Mouse (Mus musculus): ENCODE measurements around the gene Tinagl1.

Gene Tinagl1

DNA sequence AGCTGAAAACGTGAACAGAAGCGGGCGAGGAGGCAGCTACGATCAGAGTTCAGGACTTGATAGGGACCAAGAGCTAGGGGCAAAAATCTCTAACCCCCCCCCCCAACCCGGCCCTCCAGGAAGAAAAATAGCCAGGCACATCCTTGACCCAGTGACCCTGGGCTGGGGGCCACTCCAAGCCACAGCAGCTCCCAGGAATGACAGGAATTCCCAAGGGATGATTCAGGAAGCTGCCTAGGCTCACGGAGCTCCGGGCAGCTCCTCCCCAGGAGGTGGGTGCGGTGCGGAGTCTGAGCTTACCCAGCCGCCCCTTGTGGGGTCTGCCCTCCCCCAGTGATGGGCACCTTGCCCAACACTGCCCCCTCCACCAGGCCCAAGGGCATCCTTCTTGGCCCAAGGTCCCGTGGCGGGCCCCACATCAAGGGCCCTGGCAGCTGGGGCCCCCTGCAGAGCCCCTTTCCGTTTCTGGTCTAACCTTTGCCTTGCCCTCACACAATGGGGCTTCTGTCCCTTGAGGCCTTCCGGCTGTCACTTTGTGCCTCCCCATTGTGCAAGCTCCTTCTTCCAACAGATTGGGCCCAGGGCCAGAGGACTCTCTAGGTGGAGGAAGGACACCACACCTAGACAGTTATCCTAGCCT, at the start of gene Tinagl1:
Gene Tinagl1 (minus strand): TSS at position 51 of the 640 bp plus-strand sequence.
- no peak for DNase-seq (ENCODE audit: extremely low spot score, low read depth, low spot score)

GRCm38 (mm10) chr4:130224071-130224470, 49.1 kb upstream of the Tinagl1 start:
- DNase-seq (ENCODE audit: extremely low spot score, low read depth, low spot score) = no peak

GRCm38 (mm10) chr4:130222179-130222578, 47.3 kb upstream of the Tinagl1 start, which contains the start of gene Gm853:
Gene Gm853 (minus strand): TSS chr4:130222401.
- DNase-seq (ENCODE audit: extremely low spot score, low read depth, low spot score) = no peak

DNA sequence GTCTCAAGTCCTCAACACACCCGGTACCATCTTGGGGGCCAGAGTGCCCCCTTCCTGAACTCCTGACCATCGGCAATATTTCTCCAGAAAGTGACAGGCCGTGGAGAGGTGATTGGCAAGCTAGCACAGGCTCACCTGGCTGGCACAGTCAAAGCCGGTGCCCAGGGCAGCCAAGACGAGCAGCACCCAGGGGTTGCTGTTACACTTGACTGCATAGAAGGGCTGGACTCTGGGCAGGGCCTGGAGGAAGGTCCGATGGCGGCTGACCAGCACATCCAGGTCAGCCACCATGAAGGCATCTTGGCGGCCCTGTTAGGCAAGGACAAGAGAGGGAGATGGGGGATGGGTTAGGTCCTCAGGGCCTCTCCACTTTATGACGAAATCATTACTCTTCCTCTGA, 45.3 kb upstream of the Tinagl1 start:
- DNase-seq (ENCODE audit: extremely low spot score, low read depth, low spot score) = no peak

GRCm38 (mm10) chr4:130215392-130215791, 40.5 kb upstream of the Tinagl1 start:
- DNase-seq (ENCODE audit: extremely low spot score, low read depth, low spot score) = no peak

- DNase-seq (ENCODE audit: extremely low spot score, low read depth, low spot score) = no peak
These were observed 38.9 kb upstream of the Tinagl1 start for GRCm38 (mm10) chr4:130213857-130214256.

DNA sequence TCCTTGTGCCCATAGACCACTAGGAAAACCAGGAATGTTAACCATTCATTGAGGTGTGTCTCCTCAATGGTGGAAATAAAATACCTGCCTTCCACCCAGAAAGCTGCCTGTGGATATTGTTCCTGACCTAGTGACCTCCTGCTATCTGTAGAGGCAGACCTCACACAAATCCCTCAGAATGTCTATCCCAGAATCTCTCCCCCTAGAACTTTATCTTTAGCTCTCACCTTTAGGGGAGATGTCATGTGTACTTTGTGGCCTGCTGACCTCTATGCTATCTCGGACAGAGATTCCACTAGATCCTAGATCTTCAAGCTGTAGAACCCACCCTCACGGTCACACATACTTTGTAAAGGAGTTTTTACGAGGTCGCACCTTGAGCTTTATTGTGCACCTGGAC, 38.3 kb upstream of the Tinagl1 start:
- DNase-seq (ENCODE audit: extremely low spot score, low read depth, low spot score) = no peak

DNA sequence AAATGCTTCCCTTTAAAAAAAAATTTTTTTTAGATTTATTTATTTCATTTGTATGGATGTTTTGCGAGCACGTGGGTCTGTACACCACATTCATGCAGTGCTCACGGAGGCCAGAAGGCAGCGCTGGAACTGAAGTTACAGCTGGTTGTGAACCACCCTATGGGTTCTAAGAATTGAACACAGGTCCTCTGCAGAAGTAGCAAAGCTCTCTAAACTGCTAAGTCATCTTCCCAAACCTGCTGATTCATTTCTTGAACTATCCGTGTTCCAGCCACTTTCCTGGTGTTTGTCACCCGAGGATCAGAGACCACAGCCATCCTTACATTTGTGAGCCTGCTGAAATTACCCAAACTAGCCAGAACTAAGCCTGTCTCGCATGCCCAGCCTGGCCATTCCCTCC, 37.5 kb upstream of the Tinagl1 start:
- DNase-seq (ENCODE audit: extremely low spot score, low read depth, low spot score) = no peak

DNA sequence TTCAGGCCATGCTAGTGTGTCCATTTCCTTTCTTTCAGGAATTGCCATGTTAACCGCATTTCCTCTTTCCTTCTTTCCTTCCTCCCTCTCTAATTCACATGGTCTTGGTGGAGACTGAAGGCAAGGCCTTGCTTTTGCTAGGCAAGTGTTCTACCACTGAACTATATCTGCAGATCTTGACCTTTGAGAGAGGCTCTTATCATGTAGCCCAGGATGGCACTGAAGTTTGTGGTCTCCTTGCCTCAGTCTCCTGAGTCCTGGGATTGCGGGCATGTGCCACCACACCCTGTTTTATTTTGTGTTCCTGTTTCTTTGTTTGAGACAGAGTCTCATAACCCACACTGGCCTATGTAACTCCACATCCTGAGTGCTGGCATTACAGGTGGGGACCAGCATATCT, 36.9 kb upstream of the Tinagl1 start:
- DNase-seq (ENCODE audit: extremely low spot score, low read depth, low spot score) = no peak

- DNase-seq (ENCODE audit: extremely low spot score, low read depth, low spot score) = peak; percentile 70
These were observed 24.1 kb upstream of the Tinagl1 start for GRCm38 (mm10) chr4:130198694-130199670.

GRCm38 (mm10) chr4:130196542-130196941, 21.6 kb upstream of the Tinagl1 start:
- no peak for DNase-seq (ENCODE audit: extremely low spot score, low read depth, low spot score)

GRCm38 (mm10) chr4:130195924-130196323, 21.0 kb upstream of the Tinagl1 start:
- no peak for DNase-seq (ENCODE audit: extremely low spot score, low read depth, low spot score)

- no peak for DNase-seq (ENCODE audit: extremely low spot score, low read depth, low spot score)
These were observed 17.3 kb upstream of the Tinagl1 start for GRCm38 (mm10) chr4:130192266-130192665.

DNA sequence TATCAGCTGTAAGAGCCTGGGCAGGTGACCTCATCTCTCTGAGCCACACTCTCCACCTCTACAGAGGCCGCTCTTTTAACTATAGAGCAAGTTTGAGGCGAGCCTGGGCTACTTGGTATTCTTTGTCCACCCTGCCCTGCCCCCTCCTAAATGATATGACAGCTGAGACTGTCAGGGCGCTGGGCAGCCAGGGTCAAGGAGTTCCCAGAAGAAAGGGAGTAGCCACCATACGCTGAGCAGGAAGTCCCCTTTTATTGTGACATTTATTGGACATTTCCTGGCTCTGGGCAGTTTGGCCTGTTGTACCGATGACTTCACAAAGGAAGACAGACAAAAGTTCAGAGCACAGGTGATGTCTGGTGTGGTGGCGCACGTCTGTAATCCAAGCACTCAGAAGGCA, 14.7 kb upstream of the Tinagl1 start:
- DNase-seq (ENCODE audit: extremely low spot score, low read depth, low spot score) = no peak

- peak; percentile 54 for DNase-seq (ENCODE audit: extremely low spot score, low read depth, low spot score)
These were observed 13.9 kb upstream of the Tinagl1 start for GRCm38 (mm10) chr4:130188806-130189297.

GRCm38 (mm10) chr4:130186891-130187290, 12.0 kb upstream of the Tinagl1 start:
- no peak for DNase-seq (ENCODE audit: extremely low spot score, low read depth, low spot score)

- DNase-seq (ENCODE audit: extremely low spot score, low read depth, low spot score) = no peak
These were observed 11.5 kb upstream of the Tinagl1 start for GRCm38 (mm10) chr4:130186450-130186849.

- DNase-seq (ENCODE audit: extremely low spot score, low read depth, low spot score) = no peak
These were observed 9.0 kb upstream of the Tinagl1 start for GRCm38 (mm10) chr4:130183879-130184278.

GRCm38 (mm10) chr4:130183023-130183422, 8.1 kb upstream of the Tinagl1 start:
- no peak for DNase-seq (ENCODE audit: extremely low spot score, low read depth, low spot score)

GRCm38 (mm10) chr4:130181886-130182285, 7.0 kb upstream of the Tinagl1 start:
- DNase-seq (ENCODE audit: extremely low spot score, low read depth, low spot score) = no peak

DNA sequence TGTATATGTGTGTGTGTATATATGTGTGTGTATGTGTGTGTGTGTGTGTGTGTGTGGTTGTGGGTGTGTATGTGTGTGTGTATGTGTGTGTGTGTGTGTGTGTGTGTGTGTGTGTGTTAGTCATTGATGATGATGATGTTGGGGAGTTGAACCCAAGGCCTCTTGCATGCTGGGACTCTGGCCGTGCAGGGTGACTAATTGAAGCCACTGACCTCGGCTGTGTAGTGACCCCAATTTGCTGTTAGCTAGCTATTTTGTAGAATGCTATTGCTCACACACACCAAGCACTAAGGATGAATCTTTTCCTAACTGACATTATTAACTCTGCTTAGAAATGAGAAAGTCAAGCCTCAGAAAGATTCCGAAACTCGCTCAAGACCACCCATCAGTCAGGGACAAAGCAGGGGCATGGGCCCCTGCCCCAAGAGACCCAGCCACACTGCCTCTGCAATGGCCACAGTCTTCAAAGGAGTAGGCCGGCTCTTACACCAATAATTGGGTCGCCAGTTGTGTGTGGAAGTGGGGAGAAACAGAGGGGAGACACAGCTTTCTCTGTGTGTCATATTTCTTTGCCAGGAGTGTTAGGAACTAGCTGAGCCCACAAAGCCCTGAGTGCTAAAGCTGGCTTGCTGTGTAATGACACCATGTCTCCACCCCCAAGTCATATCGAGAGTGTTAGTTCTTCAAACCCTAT, 6.1 kb upstream of the Tinagl1 start:
- DNase-seq (ENCODE audit: extremely low spot score, low read depth, low spot score) = no peak

All from hindlimb bud, embryonic 11.5 days (tissue).